Mouse (Mus musculus): Measurements from ENCODE around the gene Ptma. TPM values are rescaled to one million over a fixed set of nuclear protein-coding genes. Genes with fewer than 3 reads are reported as not detected.

Gene Ptma
- polyA plus RNA-seq, 1 experiment from 2014 or later: 789 TPM

DNA sequence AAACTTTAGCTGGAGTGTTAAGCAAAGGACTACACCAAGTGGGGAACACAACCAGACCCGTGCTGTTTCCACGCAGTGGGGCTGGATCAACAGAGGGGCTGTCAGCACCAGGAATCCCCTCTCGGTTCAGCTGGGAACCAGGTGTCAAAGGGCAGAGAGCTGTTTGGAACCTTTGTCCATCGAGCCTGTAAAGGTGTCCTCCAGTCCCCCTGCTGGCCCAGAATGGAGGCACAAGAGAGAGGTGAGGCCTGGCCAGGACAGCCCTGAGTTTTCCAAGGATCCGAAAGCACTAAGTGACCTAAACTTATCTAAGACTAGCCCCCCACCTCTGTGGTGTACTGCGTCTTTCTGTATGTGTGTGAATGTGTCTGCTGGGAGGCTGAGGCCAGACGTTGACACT lies 6.2 kb upstream of the Ptma start:
- WGBS: 31% methylated on average over 7 of the region's 7 CpGs
- no peaks in the 10 kb centered on the region for H3K27me3 ChIP-seq (ENCODE audit: control insufficient read depth, insufficient read depth, low read length)
- H3K4me3 ChIP-seq (ENCODE audit: control insufficient read depth in 1 of 2, insufficient read depth in 1 of 2, low read depth in 1 of 2, low read length in 2 of 2): no peak overlapping the region
- no peak overlapping the region for H3K9ac ChIP-seq (ENCODE audit: low read length)
- peaks cover 13 to 18% of the 10 kb centered on the region in 2 experiments; a peak in 3 of 4 replicates for H3K4me1 ChIP-seq (ENCODE audit: control insufficient read depth in 2 of 2, insufficient read depth in 2 of 2, low read length in 2 of 2)
- H3K27ac ChIP-seq (replicated peaks in 1 of 2; ENCODE audit: control insufficient read depth in 1 of 2, insufficient read depth in 1 of 2, low read depth in 2 of 2, low read length in 2 of 2): no peak overlapping the region
- H3K36me3 ChIP-seq (ENCODE audit: control insufficient read depth, insufficient read depth, low read length): no peaks in the 10 kb centered on the region
- no peak overlapping the region for H3K4me2 ChIP-seq (ENCODE audit: low read length)
- no peaks in the 10 kb centered on the region for H3K9me3 ChIP-seq (ENCODE audit: control insufficient read depth, low read length)
- ATAC-seq (ENCODE audit: insufficient number of reproducible peaks, insufficient read depth, low FRiP score, low read depth): no peak

- Histone ChIP-seq H3K4me2 (ENCODE audit: low read length) (no peak overlapping the region), H3K9me3 (ENCODE audit: control insufficient read depth, low read length) (no peaks in the 10 kb centered on the region), H3K36me3 (ENCODE audit: control insufficient read depth, insufficient read depth, low read length) (no peaks in the 10 kb centered on the region), H3K4me3 (ENCODE audit: control insufficient read depth in 1 of 2, insufficient read depth in 1 of 2, low read depth in 1 of 2, low read length in 2 of 2) (no peak overlapping the region), H3K27me3 (ENCODE audit: control insufficient read depth, insufficient read depth, low read length) (no peaks in the 10 kb centered on the region), H3K27ac (replicated peaks in 1 of 2; ENCODE audit: control insufficient read depth in 1 of 2, insufficient read depth in 1 of 2, low read depth in 2 of 2, low read length in 2 of 2) (peak overlapping the region; percentile 49 to 51), H3K9ac (ENCODE audit: low read length) (peak overlapping the region; percentile 14; the same call in 1 of the 2 replicates), H3K4me1 (ENCODE audit: control insufficient read depth in 2 of 2, insufficient read depth in 2 of 2, low read length in 2 of 2) (peaks cover 16 to 18% of the 10 kb centered on the region in 2 experiments; a peak in 3 of 4 replicates)
- no peak for ATAC-seq (ENCODE audit: insufficient number of reproducible peaks, insufficient read depth, low FRiP score, low read depth)
- 40% methylated on average over 7 of the region's 7 CpGs for WGBS
These were observed 4.1 kb upstream of the Ptma start for GRCm38 (mm10) chr1:86522286-86522871.

GRCm38 (mm10) chr1:86523776-86524618 lies 2.5 kb upstream of the Ptma start:
- no peak overlapping the region for H3K4me3 ChIP-seq (ENCODE audit: control insufficient read depth in 1 of 2, insufficient read depth in 1 of 2, low read depth in 1 of 2, low read length in 2 of 2)
- peak overlapping the region; percentile 87 for H3K4me2 ChIP-seq (ENCODE audit: low read length)
- peaks cover 4% of the 10 kb centered on the region for H3K36me3 ChIP-seq (ENCODE audit: control insufficient read depth, insufficient read depth, low read length)
- no peaks in the 10 kb centered on the region for H3K9me3 ChIP-seq (ENCODE audit: control insufficient read depth, low read length)
- H3K27me3 ChIP-seq (ENCODE audit: control insufficient read depth, insufficient read depth, low read length): no peaks in the 10 kb centered on the region
- peak overlapping the region; percentile 66 for H3K9ac ChIP-seq (ENCODE audit: low read length)
- 83% methylated on average over 8 of the region's 8 CpGs for WGBS
- no peak for ATAC-seq (ENCODE audit: insufficient number of reproducible peaks, insufficient read depth, low FRiP score, low read depth)
- H3K4me1 ChIP-seq (ENCODE audit: control insufficient read depth in 2 of 2, insufficient read depth in 2 of 2, low read length in 2 of 2): peaks cover 16 to 18% of the 10 kb centered on the region in 2 experiments; a peak in 3 of 4 replicates
- peak overlapping the region; percentile 70 to 82; a peak in 3 of 4 replicates for H3K27ac ChIP-seq (replicated peaks in 1 of 2; ENCODE audit: control insufficient read depth in 1 of 2, insufficient read depth in 1 of 2, low read depth in 2 of 2, low read length in 2 of 2)

GRCm38 (mm10) chr1:86524619-86525498 lies 1.7 kb upstream of the Ptma start:
- no peaks in the 10 kb centered on the region for H3K27me3 ChIP-seq (ENCODE audit: control insufficient read depth, insufficient read depth, low read length)
- ATAC-seq (ENCODE audit: insufficient number of reproducible peaks, insufficient read depth, low FRiP score, low read depth): peak; percentile 68
- peak overlapping the region; percentile 87 for H3K4me2 ChIP-seq (ENCODE audit: low read length)
- peaks cover 12% of the 10 kb centered on the region for H3K36me3 ChIP-seq (ENCODE audit: control insufficient read depth, insufficient read depth, low read length)
- 3% methylated on average over 53 of the region's 53 CpGs for WGBS
- peak overlapping the region; percentile 83 for H3K9ac ChIP-seq (ENCODE audit: low read length)
- H3K9me3 ChIP-seq (ENCODE audit: control insufficient read depth, low read length): no peaks in the 10 kb centered on the region
- H3K4me1 ChIP-seq (ENCODE audit: control insufficient read depth in 2 of 2, insufficient read depth in 2 of 2, low read length in 2 of 2): peaks cover 18 to 24% of the 10 kb centered on the region in 2 experiments
- peak overlapping the region; percentile 54 to 99 for H3K4me3 ChIP-seq (ENCODE audit: control insufficient read depth in 1 of 2, insufficient read depth in 1 of 2, low read depth in 1 of 2, low read length in 2 of 2)
- H3K27ac ChIP-seq (replicated peaks in 1 of 2; ENCODE audit: control insufficient read depth in 1 of 2, insufficient read depth in 1 of 2, low read depth in 2 of 2, low read length in 2 of 2): peak overlapping the region; percentile 99

DNA sequence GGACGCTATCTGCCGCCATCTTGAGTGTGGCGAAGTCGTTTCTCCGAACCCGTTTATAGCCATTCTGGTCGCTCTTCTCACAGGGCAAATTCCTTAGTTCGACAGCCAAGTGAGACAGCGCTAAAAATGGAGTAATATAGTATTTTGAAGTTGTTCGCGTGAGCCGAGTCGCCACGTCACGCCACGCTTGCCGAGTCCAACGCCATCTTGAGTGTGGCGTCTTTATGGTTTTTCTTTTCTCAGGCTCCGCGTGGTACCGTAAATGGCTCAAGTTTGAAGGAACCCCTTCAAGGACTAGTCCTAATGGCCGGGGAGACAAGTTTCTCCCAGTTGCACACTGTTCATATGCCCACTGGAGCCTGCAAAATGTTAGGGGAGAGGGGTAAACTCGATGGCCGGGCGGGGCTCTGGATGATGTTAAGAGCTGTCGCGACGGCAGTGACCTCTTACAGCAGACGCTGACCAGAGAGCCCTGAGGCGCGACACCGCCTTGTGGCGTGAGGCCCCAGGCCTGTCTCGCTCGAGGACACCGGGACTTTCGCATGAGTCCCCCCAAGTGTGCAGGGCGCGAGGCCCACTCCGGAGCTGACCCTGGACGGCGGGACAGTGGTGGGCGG lies 919 bp upstream of the Ptma start:
- Histone ChIP-seq H3K4me2 (ENCODE audit: low read length) (peak overlapping the region; percentile 87), H3K4me1 (ENCODE audit: control insufficient read depth in 2 of 2, insufficient read depth in 2 of 2, low read length in 2 of 2) (peaks cover 18 to 25% of the 10 kb centered on the region in 2 experiments), H3K27me3 (ENCODE audit: control insufficient read depth, insufficient read depth, low read length) (no peaks in the 10 kb centered on the region), H3K9ac (ENCODE audit: low read length) (peak overlapping the region; percentile 83), H3K27ac (replicated peaks in 1 of 2; ENCODE audit: control insufficient read depth in 1 of 2, insufficient read depth in 1 of 2, low read depth in 2 of 2, low read length in 2 of 2) (peak overlapping the region; percentile 99), H3K4me3 (ENCODE audit: control insufficient read depth in 1 of 2, insufficient read depth in 1 of 2, low read depth in 1 of 2, low read length in 2 of 2) (peak overlapping the region; percentile 54 to 99), H3K36me3 (ENCODE audit: control insufficient read depth, insufficient read depth, low read length) (peaks cover 14% of the 10 kb centered on the region), H3K9me3 (ENCODE audit: control insufficient read depth, low read length) (no peaks in the 10 kb centered on the region)
- WGBS: under 1% methylated on average over 43 of the region's 44 CpGs
- peak; percentile 6 for ATAC-seq (ENCODE audit: insufficient number of reproducible peaks, insufficient read depth, low FRiP score, low read depth)

DNA sequence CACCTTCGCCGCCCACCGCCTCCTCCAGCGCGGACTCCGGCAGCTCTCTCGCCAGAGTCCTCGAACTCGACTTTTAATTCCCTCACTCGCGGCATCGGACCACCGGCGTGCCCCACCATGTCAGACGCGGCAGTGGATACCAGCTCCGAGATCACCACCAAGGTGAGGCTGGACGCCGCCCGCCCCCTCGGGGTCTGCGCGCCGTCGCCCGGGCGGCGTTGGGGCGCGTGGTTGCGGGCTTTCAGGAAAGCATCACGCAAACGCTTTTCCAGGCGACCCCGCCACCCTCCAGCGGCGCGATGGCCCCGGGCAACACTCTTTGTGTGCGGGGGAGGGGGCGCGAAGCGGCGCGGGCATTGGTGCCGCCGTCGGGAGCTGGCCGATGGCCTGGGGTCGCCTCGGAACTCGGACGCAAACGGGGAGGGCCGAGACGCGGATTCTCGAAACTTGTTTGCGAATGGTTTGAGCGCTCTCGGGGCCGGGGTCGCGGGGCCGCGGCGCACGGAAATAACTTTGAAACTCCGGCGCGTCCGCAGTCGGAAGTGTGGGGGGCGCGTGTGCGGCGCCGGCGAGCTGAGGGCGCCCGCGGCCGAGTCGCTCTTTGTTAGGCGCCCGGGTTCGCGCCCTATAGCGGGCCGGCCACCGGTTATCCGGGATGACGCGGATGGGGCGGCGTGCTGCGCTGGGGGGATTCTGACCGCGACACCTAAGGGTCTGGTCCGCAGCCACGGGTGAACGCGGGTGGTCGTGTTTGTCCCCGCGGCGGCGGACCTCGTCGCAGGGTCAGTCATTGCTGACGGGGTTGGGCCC lies 468 bp downstream of the Ptma start:
- ATAC-seq (ENCODE audit: insufficient number of reproducible peaks, insufficient read depth, low FRiP score, low read depth): no peak
- Histone ChIP-seq H3K36me3 (ENCODE audit: control insufficient read depth, insufficient read depth, low read length) (peaks cover 28% of the 10 kb centered on the region), H3K9me3 (ENCODE audit: control insufficient read depth, low read length) (no peaks in the 10 kb centered on the region), H3K27me3 (ENCODE audit: control insufficient read depth, insufficient read depth, low read length) (no peaks in the 10 kb centered on the region), H3K9ac (ENCODE audit: low read length) (peak overlapping the region; percentile 100), H3K27ac (replicated peaks in 1 of 2; ENCODE audit: control insufficient read depth in 1 of 2, insufficient read depth in 1 of 2, low read depth in 2 of 2, low read length in 2 of 2) (peak overlapping the region; percentile 88 to 99), H3K4me1 (ENCODE audit: control insufficient read depth in 2 of 2, insufficient read depth in 2 of 2, low read length in 2 of 2) (peaks cover 20 to 33% of the 10 kb centered on the region in 2 experiments), H3K4me3 (ENCODE audit: control insufficient read depth in 1 of 2, insufficient read depth in 1 of 2, low read depth in 1 of 2, low read length in 2 of 2) (peak overlapping the region; percentile 95 to 99), H3K4me2 (ENCODE audit: low read length) (peak overlapping the region; percentile 85)
- 1% methylated on average over 111 of the region's 111 CpGs for WGBS
